Mouse (Mus musculus) left cerebral cortex, adult 9 months (tissue): ENCODE results near the gene Mvb12b.
A peak's percentile ranks its signal among the peaks of the same experiment; 100 is the strongest.
"Not testable (repeated sequence)": the region's sequence is repeated elsewhere in the genome, so short reads cannot be mapped to it uniquely, and the experiment has no call there.

Experiments
- DNase-seq, 2 experiments: peaks; one replicate each; pipeline ENCODE4 v3.0.0; 2022; ENCODE audit warnings: low spot score in 2 of 2

Gene Mvb12b

GRCm38 (mm10) chr2:33887328-33888099, at the start of gene Mvb12b:
Gene Mvb12b, minus strand, starts transcription at chr2:33887946.
- peak in 1 of 2 experiments; percentile 50 for DNase-seq

GRCm38 (mm10) chr2:33935756-33936155, 48.0 kb upstream of the Mvb12b start:
- DNase-seq = peak in 1 of 2 experiments; percentile 59

GRCm38 (mm10) chr2:33933606-33934510, 46.1 kb upstream of the Mvb12b start:
- no peak for DNase-seq

GRCm38 (mm10) chr2:33931161-33931560, 43.4 kb upstream of the Mvb12b start:
- no peak for DNase-seq

GRCm38 (mm10) chr2:33925288-33925687, 37.5 kb upstream of the Mvb12b start:
- DNase-seq = no peak

GRCm38 (mm10) chr2:33923482-33923881, 35.7 kb upstream of the Mvb12b start:
- no peak for DNase-seq

DNA sequence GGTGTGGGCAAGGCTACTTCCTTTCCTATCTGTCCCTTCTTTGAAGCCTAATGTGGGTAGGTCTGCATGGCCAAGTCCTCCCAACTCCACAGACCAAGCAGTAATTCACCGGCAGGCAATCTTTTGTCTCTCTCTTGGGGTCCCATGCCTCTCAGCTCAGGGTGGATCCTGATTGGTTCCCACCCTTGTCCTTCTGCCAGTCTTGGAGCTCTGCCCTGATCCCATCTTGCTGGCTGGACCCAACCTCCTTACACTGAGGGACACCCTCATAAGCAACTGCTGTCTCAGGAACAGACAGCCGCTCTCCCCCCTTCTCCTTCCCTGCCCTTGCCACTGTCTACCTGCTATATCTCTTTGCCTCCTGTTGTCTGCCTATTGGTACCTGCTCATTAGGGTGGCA, 34.7 kb upstream of the Mvb12b start:
- no peak for DNase-seq

DNA sequence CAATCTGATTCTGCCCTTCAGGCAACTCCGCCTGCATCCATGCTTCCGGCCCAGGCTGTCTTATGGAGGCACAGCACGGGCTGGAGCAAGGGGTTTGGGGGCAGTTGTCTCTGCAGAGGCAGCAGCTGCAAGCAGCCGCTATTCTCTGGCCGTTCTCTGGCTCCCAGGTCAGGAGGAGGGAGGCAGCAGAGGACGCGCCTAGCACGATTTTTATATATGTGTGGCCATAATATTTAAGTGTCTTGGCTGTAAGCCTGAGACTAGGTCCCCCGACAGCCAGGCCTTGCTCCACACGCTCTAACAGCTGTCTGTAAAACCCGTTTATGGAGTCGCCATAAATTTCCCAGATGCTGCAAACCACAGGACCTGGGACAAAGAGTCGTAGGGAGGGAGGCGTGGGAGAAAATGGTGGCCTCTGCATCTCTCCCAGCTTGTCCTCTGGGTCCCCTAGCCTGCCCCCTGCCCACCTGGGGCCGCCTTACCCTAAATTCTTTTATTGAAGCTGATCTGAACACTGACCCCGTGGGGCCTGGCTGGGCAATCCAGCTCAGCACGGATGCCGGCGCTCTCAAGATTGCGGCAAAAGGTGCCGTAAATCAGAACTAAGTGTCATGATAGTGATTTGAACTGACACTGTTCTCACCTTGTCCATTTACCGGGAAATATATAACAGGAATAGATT, 32.3 kb upstream of the Mvb12b start:
- no peak for DNase-seq

- no peak for DNase-seq
Observed at GRCm38 (mm10) chr2:33918824-33919223, 31.1 kb upstream of the Mvb12b start.

- peak in 1 of 2 experiments; percentile 31 for DNase-seq
Observed at GRCm38 (mm10) chr2:33918318-33918717, 30.6 kb upstream of the Mvb12b start.

DNA sequence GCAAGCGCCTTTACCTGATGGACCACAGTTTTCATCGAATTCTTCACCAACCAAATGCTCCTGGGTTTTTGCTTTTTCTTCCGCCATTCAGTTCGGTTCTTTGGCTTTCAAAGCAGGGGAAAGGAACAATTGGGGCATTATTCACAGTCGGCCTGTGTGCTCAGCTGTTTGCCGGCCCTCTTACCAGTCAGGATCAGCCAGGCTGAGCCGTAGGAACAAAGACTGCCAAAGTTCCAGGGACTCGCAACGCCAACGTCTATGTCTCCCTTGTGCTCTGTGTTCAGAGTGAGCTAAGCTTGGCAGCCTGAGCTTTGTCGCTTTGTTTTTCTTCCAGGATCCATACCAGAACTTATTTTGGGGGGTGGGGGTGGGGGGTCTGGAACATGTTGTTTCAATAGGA, 28.9 kb upstream of the Mvb12b start:
- DNase-seq = peak; percentile 32 to 33

DNA sequence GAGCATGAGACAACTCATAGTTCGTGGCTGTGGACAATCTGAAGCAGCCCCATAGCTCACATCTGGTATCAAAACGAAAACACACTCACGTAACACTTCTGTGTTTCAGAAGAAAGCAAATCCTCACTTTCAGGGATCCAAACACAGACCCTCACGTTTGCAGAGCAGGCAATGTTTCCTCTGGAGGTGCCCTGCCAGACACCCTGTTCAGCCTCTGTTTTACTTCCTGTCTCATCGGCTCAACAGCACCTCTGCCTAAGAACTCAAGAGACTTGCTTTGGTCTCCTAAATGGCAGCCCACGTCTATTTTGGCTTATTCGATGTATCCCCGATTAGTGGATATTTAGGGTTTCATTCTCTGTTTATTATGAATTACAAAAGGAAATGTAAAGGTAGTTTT, 27.3 kb upstream of the Mvb12b start:
- DNase-seq = no peak

- DNase-seq = no peak
Observed at GRCm38 (mm10) chr2:33914334-33914733, 26.6 kb upstream of the Mvb12b start.

- not testable (repeated sequence) for DNase-seq
Observed at GRCm38 (mm10) chr2:33913598-33913997, 25.9 kb upstream of the Mvb12b start.

DNA sequence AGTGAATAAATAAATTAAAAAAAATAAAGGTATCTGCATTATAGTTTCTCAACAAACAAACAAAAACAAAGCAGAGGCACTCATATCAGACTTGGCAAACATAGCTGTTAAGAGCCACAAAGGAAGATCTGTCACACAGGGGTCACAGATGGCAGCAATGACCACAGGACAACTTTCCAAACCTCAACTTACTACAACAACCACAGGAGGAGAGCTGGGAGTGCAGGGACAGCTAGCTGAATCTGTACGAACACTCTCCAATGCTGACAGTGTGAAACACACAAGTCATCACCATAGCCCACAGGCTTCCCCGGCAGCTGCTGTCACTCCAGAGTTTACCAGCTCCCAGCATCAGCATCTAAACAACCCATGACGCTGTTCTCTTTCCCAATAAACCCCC, 25.0 kb upstream of the Mvb12b start:
- no peak for DNase-seq

- peak in 1 of 2 experiments; percentile 13 for DNase-seq
Observed at GRCm38 (mm10) chr2:33908374-33908773, 20.6 kb upstream of the Mvb12b start.

- no peak for DNase-seq
Observed at GRCm38 (mm10) chr2:33907174-33907573, 19.4 kb upstream of the Mvb12b start.

GRCm38 (mm10) chr2:33895829-33896228, 8.1 kb upstream of the Mvb12b start:
- no peak for DNase-seq

- no peak for DNase-seq
Observed at GRCm38 (mm10) chr2:33893151-33893550, 5.4 kb upstream of the Mvb12b start.

- DNase-seq = no peak
Observed at GRCm38 (mm10) chr2:33892354-33892753, 4.6 kb upstream of the Mvb12b start.

DNA sequence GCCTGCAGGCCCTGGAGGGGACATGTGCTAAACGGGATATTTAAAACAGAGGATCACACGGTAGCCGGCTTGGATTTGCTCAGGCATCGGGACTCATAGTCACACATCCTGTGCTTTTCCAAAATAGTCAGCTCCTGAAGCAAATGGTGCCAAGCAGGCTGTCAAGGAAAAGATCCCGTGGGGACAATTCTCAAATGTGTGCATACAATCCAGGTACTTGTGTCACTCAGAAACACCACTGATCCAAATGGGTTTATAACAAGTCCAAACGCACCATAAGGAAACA, 297 bp upstream of the Mvb12b start:
- DNase-seq = peak in 1 of 2 experiments; percentile 41
